Mouse (Mus musculus) myocyte (in vitro differentiated cells): ENCODE data around the gene Zbtb40.

Source experiments
- E2F4 ChIP-seq: IDR thresholded peaks from one replicate; pipeline ENCODE4 v1.6.1; 2011; ENCODE audit warnings: mild to moderate bottlenecking, control low read depth, moderate library complexity; ENCODE audit not compliant: insufficient read depth
- MAX ChIP-seq: IDR thresholded peaks from one replicate; pipeline ENCODE4 v1.6.1; 2011; ENCODE audit warnings: low read depth, mild to moderate bottlenecking, control low read depth
- POLR2A ChIP-seq: IDR thresholded peaks from one replicate; pipeline ENCODE4 v1.6.1; 2011; ENCODE audit warnings: low read depth, mild to moderate bottlenecking, control low read depth, moderate library complexity; ENCODE audit not compliant: insufficient read length
- SRF ChIP-seq: IDR thresholded peaks from one replicate; pipeline ENCODE4 v1.6.1; 2011; ENCODE audit warnings: low read depth; ENCODE audit not compliant: control insufficient read depth, insufficient read length
- TCF12 ChIP-seq: IDR thresholded peaks from one replicate; pipeline ENCODE4 v1.6.1; 2011; ENCODE audit warnings: mild to moderate bottlenecking, control low read depth; ENCODE audit not compliant: poor library complexity, insufficient read depth, severe bottlenecking
- USF1 ChIP-seq: IDR thresholded peaks from one replicate; pipeline ENCODE4 v1.6.1; 2011; ENCODE audit warnings: low read depth, mild to moderate bottlenecking, control low read depth, moderate library complexity

GRCm38 (mm10) chr4:136970939-136971338 is 77.7 kb downstream of the Zbtb40 start:
- no peak for TF ChIP-seq E2F4
- TF ChIP-seq TCF12 = no peak
- TF ChIP-seq MAX = no peak
- no peak for TF ChIP-seq POLR2A
- no peak for TF ChIP-seq USF1
- no peak for TF ChIP-seq SRF
